Mouse (Mus musculus) erythroblast, embryonic 14.5 days (primary cell): Measurements from ENCODE around the gene Cfap44.

Source experiments
- GATA1 ChIP-seq: IDR thresholded peaks from 2 replicates; pipeline ENCODE4 v1.6.1; 2012; ENCODE audit warnings: low read length, inconsistent platforms, mixed read lengths
- TAL1 ChIP-seq: IDR thresholded peaks from 3 replicates; pipeline ENCODE4 v1.6.1; 2012; ENCODE audit warnings: low read length, inconsistent platforms, mixed read lengths

DNA sequence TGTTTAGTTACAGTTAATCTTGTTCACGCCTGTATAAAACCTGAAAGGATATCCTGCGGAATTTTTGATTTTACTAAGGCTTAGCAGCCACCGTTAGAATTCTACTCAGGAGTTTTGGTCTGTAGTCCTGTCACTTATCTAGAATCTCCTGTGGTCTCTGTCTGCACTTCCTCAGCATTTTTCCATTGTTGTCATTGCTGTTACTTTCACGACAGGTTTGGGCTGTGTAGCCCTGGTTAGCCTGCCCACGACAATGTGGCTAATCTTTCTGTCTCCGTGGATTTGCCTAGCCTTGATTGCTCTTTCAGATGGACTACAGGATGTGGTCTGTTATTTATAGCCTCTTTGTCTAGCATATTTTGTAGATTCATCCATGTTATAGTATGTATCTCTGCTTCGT lies 38.3 kb upstream of the Cfap44 start:
- TF ChIP-seq TAL1 (no peak), GATA1 (no peak)
